Mouse (Mus musculus) midbrain, embryonic 16.5 days (tissue): Measurements from ENCODE around the gene Tmem108. TPM values are rescaled to one million over a fixed set of nuclear protein-coding genes. Genes with fewer than 3 reads are reported as not detected.

ENCODE experiments used
- ATAC-seq: fragments of 200-750 bp; cut with Nextera tagmentation; 2 replicates; pipeline ENCODE4 v1.8.0; 2017; ENCODE audit warnings: moderate TSS enrichment
- H3K27ac ChIP-seq: fragments of 300-500 bp; sonication (generic); 2 replicates; pipeline ENCODE4 v1.5.1; 2014; ENCODE audit warnings: mild to moderate bottlenecking, low read length, mixed read lengths
- H3K27me3 ChIP-seq: fragments of 300-500 bp; sonication (generic); 2 replicates; pipeline ENCODE4 v1.6.1; 2014; ENCODE audit warnings: low read depth, low read length, mixed read lengths; ENCODE audit not compliant: control insufficient read depth, insufficient read depth
- H3K36me3 ChIP-seq: fragments of 300-500 bp; sonication (generic); 2 replicates; pipeline ENCODE4 v1.6.1; 2014; ENCODE audit warnings: mild to moderate bottlenecking, low read length, moderate library complexity, mixed read lengths; ENCODE audit not compliant: control insufficient read depth, insufficient read depth
- H3K4me1 ChIP-seq: fragments of 300-500 bp; sonication (generic); 2 replicates; pipeline ENCODE4 v1.6.1; 2014; ENCODE audit warnings: mild to moderate bottlenecking, low read length, mixed read lengths; ENCODE audit not compliant: control insufficient read depth, insufficient read depth
- H3K4me2 ChIP-seq: fragments of 300-500 bp; sonication (generic); 2 replicates; pipeline ENCODE4 v1.6.1; 2014; ENCODE audit warnings: mild to moderate bottlenecking, low read length, mixed read lengths
- H3K4me3 ChIP-seq: fragments of 300-500 bp; sonication (generic); 2 replicates; pipeline ENCODE4 v1.5.1; 2014; ENCODE audit warnings: low read depth, mild to moderate bottlenecking, low read length, moderate library complexity, mixed read lengths
- H3K9ac ChIP-seq: fragments of 300-500 bp; sonication (generic); 2 replicates; pipeline ENCODE4 v1.6.1; 2014; ENCODE audit warnings: low read depth, low read length, mixed read lengths
- H3K9me3 ChIP-seq: fragments of 300-500 bp; sonication (generic); replicated peaks from 2 replicates; pipeline ENCODE4 v1.6.1; 2014; ENCODE audit warnings: mild to moderate bottlenecking, low read length, mixed read lengths; ENCODE audit not compliant: control insufficient read depth, poor library complexity, severe bottlenecking
- WGBS: fragments of 180-500 bp; shearing (Covaris S2); extraction: QIAGEN DNeasy Blood & Tissue Kit; methylation state at CpG from one replicate; pipeline ENCODE4 v1.1.7; 2014; 5-methylcytosine and 5-hydroxymethylcytosine counted together
- polyA plus RNA-seq: library from polyadenylated mRNA; unstranded; fragments of >200 nt; fragmentation: Nextera tagmentation; extraction: Ambion mirVana; gene quantifications from 2 replicates; pipeline ENCODE4 v1.2.1, GENCODE M21; 2015

The Tmem108 gene
- polyA plus RNA-seq, 1 experiment from 2014 or later, result 28.9 TPM

DNA sequence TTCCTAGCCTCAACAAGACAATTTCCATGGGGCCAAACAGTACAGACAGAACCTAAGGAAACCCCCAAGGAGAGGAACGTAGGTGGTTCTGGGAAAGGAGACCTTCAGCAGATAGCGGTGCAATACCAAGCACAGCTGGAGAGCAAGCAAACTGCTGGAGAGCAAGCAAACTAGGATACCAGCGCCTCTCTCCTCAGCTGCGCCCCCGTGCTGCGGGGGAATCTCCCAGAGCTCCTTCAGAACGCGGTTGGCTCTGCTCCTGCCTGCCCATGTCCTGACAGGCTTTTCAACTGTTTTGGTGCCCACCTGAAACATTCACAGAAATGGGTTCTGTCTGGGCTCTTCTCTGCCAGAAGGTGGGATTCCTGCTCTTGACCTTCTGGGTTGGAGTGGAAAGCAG, 221.1 kb downstream of the Tmem108 start:
- ATAC-seq, result no peak
- 72% methylated on average over 8 of the region's 8 CpGs for whole genome bisulfite sequencing

DNA sequence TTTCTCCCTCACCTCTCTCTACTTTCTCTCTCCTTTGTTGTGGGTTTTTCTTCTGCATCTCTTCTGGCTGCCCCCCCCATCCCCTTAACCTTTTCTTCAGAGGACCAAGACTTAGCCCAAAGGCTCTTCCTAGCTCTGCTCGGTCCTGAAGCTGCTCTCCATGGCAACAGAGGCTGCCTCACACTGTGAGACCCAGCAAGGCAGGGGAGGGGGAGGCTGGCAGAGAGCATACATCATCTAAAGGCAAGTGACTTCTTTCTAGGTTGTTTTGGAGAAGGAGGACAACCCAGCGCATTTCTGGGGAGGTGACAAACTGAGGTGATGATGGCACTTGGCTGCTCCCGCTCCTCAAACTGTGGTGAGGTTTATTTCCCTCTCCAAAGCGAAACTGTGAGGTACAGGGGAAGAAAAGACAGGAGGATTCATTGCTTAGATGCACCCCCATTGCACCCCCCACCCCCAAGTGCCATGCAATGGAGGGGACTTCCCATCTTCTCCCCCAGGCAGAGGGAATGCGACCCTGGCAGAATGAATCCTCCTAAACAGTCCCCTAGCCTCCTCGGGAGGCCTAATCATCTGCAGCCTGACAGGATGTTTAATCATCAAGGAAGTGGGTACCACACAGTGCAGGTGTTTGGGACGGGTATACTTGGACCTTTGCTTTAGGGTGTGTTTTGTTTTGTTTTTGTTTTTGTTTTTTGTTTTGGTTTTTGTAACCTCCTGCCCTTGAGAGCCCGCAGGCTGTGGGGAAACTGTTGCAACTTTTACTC, 223.4 kb downstream of the Tmem108 start:
- H3K9ac ChIP-seq, result peak overlapping the region; percentile 50
- H3K36me3 ChIP-seq, result no peaks in the 10 kb centered on the region
- H3K27ac ChIP-seq, result peak overlapping the region; percentile 78
- no peaks in the 10 kb centered on the region for H3K9me3 ChIP-seq
- no peak overlapping the region for H3K4me3 ChIP-seq
- peak; percentile 95 for ATAC-seq
- peak overlapping the region; percentile 31 for H3K4me2 ChIP-seq
- peaks cover 30% of the 10 kb centered on the region for H3K4me1 ChIP-seq
- H3K27me3 ChIP-seq, result no peaks in the 10 kb centered on the region
- WGBS, result 30% methylated on average over 8 of the region's 8 CpGs

More for the DNA sequence above, 221.1 kb downstream of the Tmem108 start:
- no peak overlapping the region for H3K4me3 ChIP-seq
- H3K9me3 ChIP-seq, result no peaks in the 10 kb centered on the region
- no peak overlapping the region for H3K4me2 ChIP-seq
- no peaks in the 10 kb centered on the region for H3K36me3 ChIP-seq
- H3K9ac ChIP-seq, result no peak overlapping the region
- H3K27me3 ChIP-seq, result no peaks in the 10 kb centered on the region
- no peak overlapping the region for H3K27ac ChIP-seq
- peaks cover 28% of the 10 kb centered on the region for H3K4me1 ChIP-seq

DNA sequence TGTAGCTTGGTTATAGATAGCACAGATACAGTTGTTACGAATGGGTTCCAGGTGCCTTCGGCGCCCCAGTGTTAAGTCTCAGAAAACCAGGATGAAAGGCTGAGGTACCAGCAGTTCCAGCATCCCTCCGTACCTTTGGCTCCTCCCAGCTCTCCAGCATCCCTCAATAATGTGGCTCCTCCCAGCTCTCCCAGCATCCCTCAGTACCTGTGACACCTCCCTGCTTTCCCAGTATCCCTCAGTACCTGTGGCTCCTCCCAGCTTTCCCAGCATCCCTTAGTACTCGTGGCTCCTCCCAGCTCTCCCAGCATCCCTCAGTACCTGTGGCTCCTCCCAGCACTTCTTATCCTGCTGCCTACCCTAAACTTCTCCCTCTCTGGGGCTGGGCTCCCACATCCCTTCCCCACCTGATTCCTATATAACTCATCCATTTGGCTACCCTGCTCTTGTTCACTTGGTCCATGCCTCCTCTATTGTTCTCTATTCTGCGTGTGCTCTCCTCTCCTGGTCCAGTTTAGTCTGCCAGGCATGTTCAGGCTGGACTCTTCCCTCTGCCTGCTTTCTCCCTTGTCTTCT, 225.5 kb downstream of the Tmem108 start:
- Histone ChIP-seq H3K4me1 (peaks cover 30% of the 10 kb centered on the region), H3K27me3 (no peaks in the 10 kb centered on the region), H3K4me3 (no peak overlapping the region), H3K4me2 (no peak overlapping the region), H3K9ac (no peak overlapping the region), H3K27ac (no peak overlapping the region), H3K9me3 (no peaks in the 10 kb centered on the region), H3K36me3 (no peaks in the 10 kb centered on the region)
- WGBS, result 82% methylated on average over 6 of the region's 6 CpGs
- ATAC-seq, result no peak

DNA sequence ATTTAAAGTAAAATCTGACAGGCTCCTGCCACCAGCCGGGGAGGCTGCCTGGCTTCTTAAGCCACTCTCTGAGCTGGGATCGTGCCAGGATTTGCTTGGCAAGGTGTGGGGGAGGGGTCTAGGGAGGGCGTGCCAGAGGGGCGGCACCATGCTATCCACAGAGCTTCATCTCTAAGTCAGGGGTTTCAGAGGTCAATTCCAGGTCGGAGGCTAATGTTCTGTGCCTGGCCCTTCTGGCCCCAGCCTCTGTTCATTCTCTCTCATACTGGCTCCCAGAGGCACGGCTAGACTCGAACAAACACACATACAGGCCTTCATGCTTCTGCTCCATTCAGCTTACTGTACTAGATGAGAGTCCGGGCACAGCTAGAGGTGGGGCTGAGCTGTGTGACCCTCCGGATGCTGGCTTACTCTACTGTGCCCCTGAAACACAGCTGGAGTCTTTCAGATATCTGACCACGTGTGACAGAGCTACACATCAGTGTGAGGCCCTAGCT, 236.5 kb downstream of the Tmem108 start:
- 13% methylated on average over 10 of the region's 10 CpGs for WGBS
- Histone ChIP-seq H3K27ac (peak overlapping the region; percentile 72), H3K9ac (no peak overlapping the region), H3K4me3 (no peak overlapping the region), H3K27me3 (no peaks in the 10 kb centered on the region), H3K9me3 (no peaks in the 10 kb centered on the region; the same call in 1 of the 2 replicates), H3K4me1 (peaks cover 21% of the 10 kb centered on the region), H3K4me2 (no peak overlapping the region), H3K36me3 (no peaks in the 10 kb centered on the region; the same call in 1 of the 2 replicates)
- peak; percentile 71 for ATAC-seq

DNA sequence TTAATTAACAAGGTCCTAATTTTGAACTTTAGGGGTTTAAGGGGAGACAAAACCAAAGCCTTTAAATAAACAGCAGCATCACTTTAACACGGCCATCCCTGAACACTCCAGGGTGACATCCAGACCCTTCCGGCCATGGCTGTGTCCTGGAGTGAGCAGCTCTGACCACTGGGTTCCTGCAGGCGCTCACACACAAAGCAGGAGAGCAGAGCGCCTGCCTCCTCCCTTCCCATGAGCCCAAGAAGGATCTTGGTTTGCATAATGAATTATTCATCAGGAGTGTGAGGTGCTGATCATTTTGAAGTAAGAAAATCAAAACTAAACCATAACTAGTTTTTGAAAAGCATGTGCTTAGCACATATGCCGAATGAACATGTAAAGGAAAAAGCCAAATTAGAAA, 237.0 kb downstream of the Tmem108 start:
- peak; percentile 76; the same call in 1 of the 2 replicates for ATAC-seq
- H3K36me3 ChIP-seq, result no peaks in the 10 kb centered on the region
- no peaks in the 10 kb centered on the region for H3K27me3 ChIP-seq
- peaks cover 21% of the 10 kb centered on the region for H3K4me1 ChIP-seq
- H3K27ac ChIP-seq, result peak overlapping the region; percentile 66
- WGBS, result 8% methylated on average over 5 of the region's 5 CpGs
- no peak overlapping the region for H3K9ac ChIP-seq
- H3K4me2 ChIP-seq, result no peak overlapping the region
- H3K9me3 ChIP-seq, result no peaks in the 10 kb centered on the region
- no peak overlapping the region for H3K4me3 ChIP-seq

DNA sequence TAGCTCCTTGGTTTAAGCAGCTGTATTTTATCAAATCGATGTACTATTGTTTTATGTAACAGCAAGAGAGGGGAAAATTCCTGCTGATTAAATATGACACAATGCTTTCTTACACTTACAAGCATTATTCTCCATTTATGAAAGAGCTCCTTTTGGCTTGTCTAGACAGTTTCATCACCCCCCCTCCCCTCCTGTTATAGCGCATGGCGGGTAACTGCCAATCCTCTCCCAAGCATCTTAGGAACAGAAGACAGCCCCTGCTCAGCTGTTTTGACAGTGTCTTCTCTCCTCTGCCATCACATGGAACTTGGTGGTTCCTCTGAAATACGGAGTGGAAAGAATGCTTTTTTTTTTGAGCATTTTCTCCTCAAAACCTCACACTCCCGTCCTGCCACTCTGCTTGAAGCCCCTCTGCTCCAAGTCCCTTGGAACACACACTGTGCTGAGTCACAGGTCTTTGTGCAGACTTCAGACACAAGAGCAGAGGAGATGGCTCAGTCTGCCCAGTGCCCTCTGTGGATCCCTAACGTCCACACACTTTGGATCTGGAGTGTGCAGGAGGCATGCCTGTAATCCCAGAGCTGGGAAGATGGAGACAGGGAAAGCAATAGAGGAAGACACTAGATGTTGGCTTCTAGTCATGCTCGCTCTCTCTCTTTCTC, 237.8 kb downstream of the Tmem108 start:
- no peak overlapping the region for H3K4me3 ChIP-seq
- H3K27ac ChIP-seq, result peak overlapping the region; percentile 66
- H3K4me2 ChIP-seq, result no peak overlapping the region
- no peaks in the 10 kb centered on the region for H3K9me3 ChIP-seq
- H3K9ac ChIP-seq, result 0 out of 2 replicates have a peak overlapping the region, but pooled peaks have one; percentile 5
- 34% methylated on average over 7 of the region's 7 CpGs for WGBS
- H3K27me3 ChIP-seq, result no peaks in the 10 kb centered on the region
- H3K4me1 ChIP-seq, result peaks cover 21% of the 10 kb centered on the region
- 0 out of 2 replicates have a peak, but pooled peaks cover 3% of the 10 kb centered on the region for H3K36me3 ChIP-seq
- no peak; the same call in 1 of the 2 replicates for ATAC-seq

DNA sequence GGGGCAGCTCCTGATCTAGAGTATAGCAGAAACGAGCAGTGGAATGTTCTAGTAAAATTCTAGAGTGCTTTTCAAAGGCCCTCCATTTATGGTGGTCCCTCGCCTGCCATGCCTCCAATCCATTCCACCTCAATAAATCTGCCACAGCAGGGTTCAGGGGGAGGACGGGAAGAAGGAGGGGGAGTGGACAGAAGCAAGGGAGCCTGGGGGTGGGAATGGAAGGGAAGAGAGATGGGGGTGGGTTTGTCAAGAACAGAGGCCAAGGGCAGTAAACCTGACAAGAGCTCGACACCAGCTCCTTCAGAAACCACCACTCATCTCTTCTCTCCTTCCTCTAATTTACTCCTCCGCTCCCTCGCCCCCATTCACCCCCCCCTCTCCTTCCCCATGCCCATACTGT, 238.6 kb downstream of the Tmem108 start:
- Histone ChIP-seq H3K27me3 (no peaks in the 10 kb centered on the region), H3K4me2 (no peak overlapping the region), H3K4me3 (no peak overlapping the region), H3K9me3 (no peaks in the 10 kb centered on the region), H3K9ac (no peak overlapping the region), H3K4me1 (peaks cover 21% of the 10 kb centered on the region), H3K36me3 (0 out of 2 replicates have a peak, but pooled peaks cover 3% of the 10 kb centered on the region), H3K27ac (no peak overlapping the region)
- ATAC-seq, result no peak
- WGBS, result 65% methylated on average over 6 of the region's 6 CpGs

DNA sequence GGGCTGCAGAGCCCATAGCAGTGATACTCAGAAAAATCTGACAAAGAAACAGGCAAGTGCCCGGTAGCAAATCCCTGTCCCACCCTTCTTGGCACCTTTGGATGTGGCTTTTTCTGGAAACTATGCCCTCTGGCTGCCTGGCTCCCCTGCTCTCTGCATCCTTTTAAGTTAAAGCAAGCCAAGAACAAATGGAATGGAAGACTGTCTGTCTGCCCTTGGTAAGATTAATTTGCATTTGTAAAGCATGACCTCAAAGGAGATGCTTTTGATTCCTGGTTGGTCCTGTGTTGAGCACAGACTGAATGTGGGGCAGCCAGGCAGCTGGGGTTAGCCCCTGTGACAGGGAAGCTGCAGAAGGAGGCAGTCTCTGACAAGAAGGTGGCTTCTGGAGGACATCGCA, 247.8 kb downstream of the Tmem108 start:
- Histone ChIP-seq H3K9ac (no peak overlapping the region), H3K9me3 (no peaks in the 10 kb centered on the region), H3K4me1 (peaks cover 3% of the 10 kb centered on the region; the same call in 1 of the 2 replicates), H3K27ac (no peak overlapping the region), H3K27me3 (no peaks in the 10 kb centered on the region), H3K36me3 (no peaks in the 10 kb centered on the region), H3K4me3 (no peak overlapping the region), H3K4me2 (no peak overlapping the region)
- ATAC-seq, result no peak
- WGBS, result 23% methylated on average over 2 of the region's 2 CpGs
